Mouse (Mus musculus): ENCODE measurements at regions not wholly inside any gene's neighbourhood (a gene's known extent, or its start where the extent isn't known, plus 50 kb on each side); places are given as distances from the start of the nearest gene placed in this dataset.

GRCm38 (mm10) chr13:84065256-84065898 is 156.7 kb upstream of the Tmem161b start:
- DNase-seq (ENCODE audit: low read depth, low spot score): no peak

- no peak for DNase-seq (ENCODE audit: low read depth, low spot score)
Observed at GRCm38 (mm10) chr13:84066211-84066959, 155.7 kb upstream of the Tmem161b start.

GRCm38 (mm10) chr13:84066960-84067665 is 155.0 kb upstream of the Tmem161b start:
- no peak for DNase-seq (ENCODE audit: low read depth, low spot score)

- DNase-seq (ENCODE audit: low read depth, low spot score): no peak
Observed at GRCm38 (mm10) chr13:84068365-84068764, 153.7 kb upstream of the Tmem161b start.

Measured in telencephalon, adult 2 months (tissue).